Mouse (Mus musculus): ENCODE measurements at regions not wholly inside any gene's neighbourhood (a gene's known extent, or its start where the extent isn't known, plus 50 kb on each side); places are given as distances from the start of the nearest gene placed in this dataset.

DNA sequence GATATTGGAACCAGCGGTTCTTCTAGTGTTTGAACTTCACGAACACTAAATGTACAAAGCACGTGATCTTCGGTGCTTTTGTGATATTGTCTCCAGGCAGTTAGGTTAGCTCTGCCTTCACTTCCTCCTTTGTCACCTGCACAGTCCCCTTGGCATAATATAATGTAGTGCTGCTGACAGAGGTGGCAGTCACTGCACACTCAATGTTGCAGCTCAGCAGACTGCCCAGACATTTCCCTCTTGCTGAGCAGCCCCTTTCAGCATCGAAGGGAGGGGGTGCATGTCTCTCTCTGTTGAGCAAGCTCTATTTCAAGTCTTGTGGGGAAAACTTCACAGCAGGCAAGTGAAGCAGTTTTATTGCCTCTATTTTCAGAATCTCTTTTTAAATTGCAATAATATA is 731.7 kb upstream of the Steap1 start:
- TF ChIP-seq CTCF (conservative IDR thresholded peaks at IDR 0.05; ENCODE audit: low read length): no peak
- no peak for TF ChIP-seq NANOG (IDR thresholded peaks at IDR 0.05; ENCODE audit: borderline replicate concordance, low read length)
